In genomic region chr19:29251191-29251957, GRCm38 (mm10) we compare ENCODE assay signal across 8 mouse cellular contexts. TPM values are rescaled to one million over a fixed set of nuclear protein-coding genes. Genes with fewer than 3 reads are reported as not detected.
DNase-seq lines count a peak whose midpoint lies in the region; ATAC-seq and TF ChIP-seq lines count a peak whose summit lies in the region.

Gene Jak2 (plus strand): TSS chr19:29251828.

- no peaks in the 10 kb centered on the region for H3K9me3 ChIP-seq in kidney, embryonic 14.5 days (ENCODE audit: control insufficient read depth, low read length)

- H3ac ChIP-seq in C2C12 (ENCODE audit: control insufficient read depth, insufficient read length, low read depth): peak within 1 kb of the TSS; percentile 93

- peak; percentile 80 for TF ChIP-seq POLR2A in embryonic fibroblast, embryonic 13.5 days (IDR thresholded peaks at IDR 0.05; ENCODE audit: low read depth, low read length)
- peak; percentile 48; the same call in 1 of the 2 replicates for TF ChIP-seq POLR2A in liver, adult 2 months (IDR thresholded peaks at IDR 0.05; ENCODE audit: extremely low read depth, insufficient read depth, low read length)

- peaks cover 46% of the 10 kb centered on the region for H3K79me2 ChIP-seq in C2C12 (ENCODE audit: control insufficient read depth, insufficient read depth)
- H3K79me2 ChIP-seq in liver, adult 2 months (ENCODE audit: control insufficient read depth, insufficient read depth, low read length): no peaks in the 10 kb centered on the region; the same call in 1 of the 2 replicates

- peaks cover 4% of the 10 kb centered on the region for H3K79me3 ChIP-seq in C2C12 (ENCODE audit: low read depth)

- peak; percentile 95 for DNase-seq in brain, adult 2 months (ENCODE audit: low read depth, low spot score)
- DNase-seq in heart, adult 9 months (ENCODE audit: low spot score in 2 of 2): peak; percentile 93
- DNase-seq in liver, adult 2 months (ENCODE audit: extremely low read depth, low read depth, low spot score): peak; percentile 65
- DNase-seq in spleen, postnatal 36 days (ENCODE audit: low spot score in 2 of 2): peak; percentile 94

- peak within 1 kb of the TSS; percentile 79 for H3K4me3 ChIP-seq in C2C12 (ENCODE audit: insufficient read depth, poor library complexity, severe bottlenecking)
- H3K4me3 ChIP-seq in embryonic fibroblast, embryonic 13.5 days (ENCODE audit: insufficient read depth, low read length): peak within 1 kb of the TSS; percentile 78
- H3K4me3 ChIP-seq in kidney, embryonic 14.5 days (ENCODE audit: low read length): peak within 1 kb of the TSS; percentile 92
- H3K4me3 ChIP-seq in liver, adult 2 months (ENCODE audit: insufficient read depth, low read depth, low read length): peak within 1 kb of the TSS; percentile 75

- peaks cover 5% of the 10 kb centered on the region; the same call in 1 of the 2 replicates for H3K4me1 ChIP-seq in embryonic fibroblast, embryonic 13.5 days (ENCODE audit: control insufficient read depth, insufficient read depth, low read length)
- H3K4me1 ChIP-seq in kidney, embryonic 14.5 days (ENCODE audit: control insufficient read depth, insufficient read depth, low read length): peaks cover 18% of the 10 kb centered on the region
- H3K4me1 ChIP-seq in liver, adult 2 months (ENCODE audit: control insufficient read depth, insufficient read depth, low read length): peaks cover 13% of the 10 kb centered on the region

- under 1% methylated on average over 68 of the region's 114 CpGs for WGBS in kidney, embryonic 14.5 days
- under 1% methylated on average over 110 of the region's 114 CpGs for WGBS in liver, adult 2 months

- peak; percentile 69 for TF ChIP-seq CTCF in C2C12 (IDR thresholded peaks at IDR 0.05; ENCODE audit: control insufficient read depth, insufficient read depth, insufficient read length)
- TF ChIP-seq CTCF in embryonic fibroblast, embryonic 13.5 days (IDR thresholded peaks at IDR 0.05; ENCODE audit: borderline replicate concordance, insufficient read depth, low read length): no peak
- TF ChIP-seq CTCF in liver, adult 2 months (IDR thresholded peaks at IDR 0.05; ENCODE audit: low read depth, low read length): peak; percentile 56

- H3K4me2 ChIP-seq in kidney, embryonic 14.5 days (replicated peaks; ENCODE audit: low read depth, low read length): peak within 1 kb of the TSS; percentile 87

- H3K27ac ChIP-seq in embryonic fibroblast, embryonic 13.5 days (ENCODE audit: insufficient read depth, low read length): peak within 1 kb of the TSS; percentile 97
- H3K27ac ChIP-seq in kidney, embryonic 14.5 days (ENCODE audit: low read depth, low read length): peak within 1 kb of the TSS; percentile 96
- H3K27ac ChIP-seq in liver, adult 2 months (replicated peaks; ENCODE audit: insufficient read depth, low read depth, low read length): peak within 1 kb of the TSS; percentile 86

- peak; percentile 97 for ATAC-seq in kidney, embryonic 14.5 days (ENCODE audit: low FRiP score, low TSS enrichment)
- ATAC-seq in monocyte, adult 5-6 weeks (replicated peaks; ENCODE audit: insufficient number of reproducible peaks, low FRiP score, low TSS enrichment, poor library complexity, severe bottlenecking): peak; percentile 51; the same call in 1 of the 2 replicates

- peak within 1 kb of the TSS; percentile 95 for H3K9ac ChIP-seq in kidney, embryonic 14.5 days (ENCODE audit: low read depth, low read length)
- peak within 1 kb of the TSS; percentile 94 for H3K9ac ChIP-seq in liver, adult 2 months (ENCODE audit: low read depth, low read length)

- H3K36me3 ChIP-seq in C2C12 (ENCODE audit: control insufficient read depth, insufficient read depth): no peaks in the 10 kb centered on the region
- no peaks in the 10 kb centered on the region for H3K36me3 ChIP-seq in kidney, embryonic 14.5 days (ENCODE audit: control insufficient read depth, insufficient read depth, low read length)
- H3K36me3 ChIP-seq in liver, adult 2 months (ENCODE audit: control insufficient read depth, insufficient read depth, low read length): no peaks in the 10 kb centered on the region

- no peaks in the 10 kb centered on the region for H3K27me3 ChIP-seq in C2C12 (ENCODE audit: control insufficient read depth, insufficient read depth, insufficient read length)
- no peaks in the 10 kb centered on the region for H3K27me3 ChIP-seq in kidney, embryonic 14.5 days (ENCODE audit: control insufficient read depth, insufficient read depth, low read length)
- H3K27me3 ChIP-seq in liver, adult 2 months (ENCODE audit: control insufficient read depth, insufficient read depth, low read length): no peaks in the 10 kb centered on the region

TF ChIP-seq in C2C12, 6 proteins besides CTCF, POLR2A, EP300 and RAD21:
- TF ChIP-seq FOSL1 (IDR thresholded peaks at IDR 0.05; ENCODE audit: insufficient read depth, low read length, poor library complexity, severe bottlenecking): no peak
- no peak for TF ChIP-seq MYOD1 (IDR thresholded peaks at IDR 0.05; ENCODE audit: control insufficient read depth, insufficient read length, low read depth)
- no peak for TF ChIP-seq USF1 (IDR thresholded peaks at IDR 0.05; ENCODE audit: low read depth)
- no peak for TF ChIP-seq CEBPB (IDR thresholded peaks at IDR 0.05; ENCODE audit: low read depth)
- peak; percentile 13 for TF ChIP-seq MAX (IDR thresholded peaks at IDR 0.05)
- TF ChIP-seq MYOG (IDR thresholded peaks at IDR 0.05; ENCODE audit: control insufficient read depth, extremely low read depth, insufficient read length): no peak
TF ChIP-seq in C2C12: peak in this region for 1.

RNA-seq across cellular contexts. Expression of gene Jak2, which starts in this region (rescaled TPM):
- 4.3 TPM for polyA plus RNA-seq in C2C12 (2012; fragmentation: generic; extraction: Trizol)
- polyA plus RNA-seq in embryonic fibroblast, embryonic 13.5 days (2011; ENCODE audit: insufficient read length, low read depth, missing spikeins): 31.2 and 37.4 TPM in 2 replicates
- 8.0 and 15.5 TPM in 2 replicates for polyA plus RNA-seq in kidney, embryonic 14.5 days (2014; fragmentation: Nextera tagmentation; extraction: Ambion mirVana)
- total RNA-seq in liver, adult 2 months (2014; rRNA removed): 11.9 and 13.0 TPM in 2 replicates
- polyA plus RNA-seq in liver, adult 2 months (2012; rRNA removed): 1.6 and 2.1 TPM in 2 replicates
- total RNA-seq in monocyte, adult 5-6 weeks (2017): 123 to 164 TPM (median 125 TPM) in 3 replicates

Comparison
In these comparisons a context has a peak if more than half of its experiments do, and no peak if none do; other contexts are left out.
1. Peak in every context shown above with its lines: DNase-seq, ATAC-seq, H3K4me3 ChIP-seq and H3K27ac ChIP-seq.